Mouse (Mus musculus) adrenal gland, adult 10 weeks (tissue): Measurements from ENCODE around the gene Notch2. TPM values are rescaled to one million over a fixed set of nuclear protein-coding genes. Genes with fewer than 3 reads are reported as not detected.

ENCODE experiments used
- polyA plus RNA-seq: library from polyadenylated mRNA; stranded (reverse); fragments of 350-450 nt; fragmentation: Illumina TruSeq; extraction: RNeasy Lipid Tissue Mini Kit (QIAGEN cat#74804); gene quantifications from one replicate; pipeline ENCODE4 v1.2.3, GENCODE M21; 2014; ENCODE audit warnings: low read depth, low replicate concordance

The Notch2 gene
- 12.8 TPM for polyA plus RNA-seq

DNA sequence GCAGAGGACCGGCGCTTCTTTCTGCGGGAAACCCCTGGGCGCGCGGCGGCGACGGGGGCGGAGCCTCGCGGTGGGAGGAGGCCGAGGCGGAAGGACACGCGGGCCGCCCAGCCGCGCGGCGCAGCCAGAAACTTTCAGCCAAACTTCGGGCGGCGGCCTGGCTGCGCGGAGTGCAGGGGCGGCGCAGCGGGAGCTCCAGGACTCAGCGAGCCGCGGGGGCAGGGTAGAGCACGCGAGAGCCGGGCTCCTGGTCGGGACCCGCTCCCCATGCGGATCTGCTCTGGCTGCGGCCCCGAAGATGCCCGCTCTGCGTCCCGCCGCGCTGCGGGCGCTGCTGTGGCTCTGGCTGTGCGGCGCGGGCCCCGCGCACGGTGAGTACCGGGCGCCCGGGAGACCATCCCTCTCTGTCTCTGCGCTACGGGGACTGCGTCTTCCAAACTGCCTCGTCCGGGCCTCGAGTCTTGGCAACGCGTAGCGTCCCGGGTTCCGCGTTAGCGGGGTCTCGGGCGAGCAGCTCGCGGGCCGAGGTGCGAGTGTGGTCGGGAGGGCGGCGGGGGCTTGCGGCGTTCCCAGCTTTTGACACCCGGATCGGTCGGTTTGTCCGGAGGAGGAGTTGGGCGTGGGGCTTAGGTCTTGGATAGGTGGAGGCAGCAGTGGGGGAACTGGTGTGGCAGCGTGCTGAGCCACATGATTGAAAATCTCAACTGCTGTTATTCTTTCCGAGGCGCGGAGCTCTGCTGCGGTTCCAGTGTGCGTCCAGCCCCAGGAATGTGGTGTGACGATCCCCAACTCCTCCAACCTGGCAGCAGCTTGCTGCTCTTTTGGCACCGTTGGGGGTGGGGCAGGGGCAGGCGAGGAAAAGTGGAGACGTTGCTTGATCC is at the start of gene Notch2:
Notch2 (plus strand) TSS at position 127 of the 881 bp plus-strand sequence.

GRCm38 (mm10) chr3:98160330-98160729 is 147.0 kb downstream of the Notch2 start, which contains the start of gene Adam30:
Adam30 (plus strand) TSS chr3:98160630.

Other genes starting within 250 kb of the Notch2 start
- gene Pde4dip, start 124.8 kb upstream of the Notch2 start, polyA plus RNA-seq: 23.3 TPM
- 216 TPM for gene Sec22b, start 112.3 kb upstream of the Notch2 start, polyA plus RNA-seq
- not detected for gene Adam30, start 147.1 kb downstream of the Notch2 start, polyA plus RNA-seq
- gene Reg4, start 208.6 kb downstream of the Notch2 start, polyA plus RNA-seq: not detected